Mouse (Mus musculus) midbrain, embryonic 14.5 days (tissue): ENCODE results near the gene Smoc1. TPM values are rescaled to one million over a fixed set of nuclear protein-coding genes. Genes with fewer than 3 reads are reported as not detected.

ENCODE experiments used
- ATAC-seq: fragments of 200-750 bp; cut with Nextera tagmentation; 2 replicates; pipeline ENCODE4 v1.8.0; 2017; ENCODE audit warnings: moderate number of reproducible peaks, moderate library complexity; ENCODE audit not compliant: low FRiP score, low TSS enrichment
- DNase-seq: peaks from one replicate; pipeline ENCODE4 v3.0.0-alpha.2; 2015
- H3K27ac ChIP-seq: fragments of 300-500 bp; sonication (generic); replicated peaks from 2 replicates; pipeline ENCODE4 v1.5.1; 2014; ENCODE audit warnings: mild to moderate bottlenecking, low read depth, low read length, moderate library complexity
- H3K27me3 ChIP-seq: fragments of 300-500 bp; sonication (generic); 2 replicates; pipeline ENCODE4 v1.6.1; 2014; ENCODE audit warnings: low read length, control low read depth, mixed read lengths; ENCODE audit not compliant: control insufficient read depth, insufficient read depth
- H3K36me3 ChIP-seq: fragments of 300-500 bp; sonication (generic); 2 replicates; pipeline ENCODE4 v1.6.1; 2014; ENCODE audit warnings: low read length, control low read depth; ENCODE audit not compliant: control insufficient read depth, insufficient read depth
- H3K4me1 ChIP-seq: fragments of 300-500 bp; sonication (generic); 2 replicates; pipeline ENCODE4 v1.6.1; 2014; ENCODE audit warnings: mild to moderate bottlenecking, antibody characterized with exemption, low read length, control low read depth; ENCODE audit not compliant: control insufficient read depth, insufficient read depth
- H3K4me2 ChIP-seq: fragments of 300-500 bp; sonication (generic); 2 replicates; pipeline ENCODE4 v1.6.1; 2014; ENCODE audit warnings: mild to moderate bottlenecking, low read length, moderate library complexity
- H3K4me3 ChIP-seq: fragments of 300-500 bp; sonication (generic); replicated peaks from 2 replicates; pipeline ENCODE4 v1.5.1; 2014; ENCODE audit warnings: low read depth, low read length
- H3K9ac ChIP-seq: fragments of 300-500 bp; sonication (generic); replicated peaks from 2 replicates; pipeline ENCODE4 v1.6.1; 2014; ENCODE audit warnings: mild to moderate bottlenecking, low read length, moderate library complexity
- H3K9me3 ChIP-seq: fragments of 300-500 bp; sonication (generic); 2 replicates; pipeline ENCODE4 v1.6.1; 2016; ENCODE audit warnings: low read length, control low read depth, mixed read lengths; ENCODE audit not compliant: control insufficient read depth
- WGBS: fragments of 180-500 bp; shearing (Covaris S2); extraction: QIAGEN DNeasy Blood & Tissue Kit; methylation state at CpG from one replicate; pipeline ENCODE4 v1.1.7; 2014; 5-methylcytosine and 5-hydroxymethylcytosine counted together
- polyA plus RNA-seq: library from polyadenylated mRNA; unstranded; fragments of >200 nt; fragmentation: Nextera tagmentation; extraction: Ambion mirVana; gene quantifications from 2 replicates; pipeline ENCODE4 v1.2.1, GENCODE M21; 2014

Smoc1 gene
- polyA plus RNA-seq, 1 experiment from 2014 or later: 21.6 TPM

DNA sequence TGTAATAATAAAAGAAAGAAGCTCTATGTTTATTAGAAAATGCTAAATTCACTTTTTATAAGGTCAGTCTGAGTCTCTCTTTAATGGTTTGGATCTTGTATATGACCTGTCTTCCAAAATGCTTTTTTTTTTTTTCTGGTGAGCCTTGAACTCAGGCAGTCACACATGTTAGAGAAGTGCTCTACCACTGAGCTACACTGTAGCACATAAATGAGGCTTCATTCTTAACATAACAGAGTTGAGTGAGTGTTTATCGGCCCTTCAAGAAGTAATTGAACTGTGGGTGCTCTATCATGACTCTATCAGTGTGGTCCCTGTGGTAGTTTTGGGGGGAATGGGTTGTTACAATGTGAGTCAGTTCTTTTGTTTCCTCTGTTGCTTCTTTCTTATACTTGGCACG is 167.4 kb downstream of the Smoc1 start:
- ATAC-seq: no peak
- no peak overlapping the region for H3K9ac ChIP-seq
- no peak overlapping the region for H3K4me3 ChIP-seq
- no peaks in the 10 kb centered on the region for H3K36me3 ChIP-seq
- no peak overlapping the region for H3K27ac ChIP-seq
- no peaks in the 10 kb centered on the region for H3K27me3 ChIP-seq
- no peaks in the 10 kb centered on the region for H3K4me1 ChIP-seq
- H3K9me3 ChIP-seq: no peaks in the 10 kb centered on the region
- 80% methylated on average over 2 of the region's 2 CpGs for whole genome bisulfite sequencing
- H3K4me2 ChIP-seq: no peak overlapping the region
- no peak for DNase-seq

- H3K4me1 ChIP-seq: no peaks in the 10 kb centered on the region
- no peaks in the 10 kb centered on the region for H3K36me3 ChIP-seq
- H3K27ac ChIP-seq: no peak overlapping the region
- no peaks in the 10 kb centered on the region for H3K9me3 ChIP-seq
- no peaks in the 10 kb centered on the region for H3K27me3 ChIP-seq
- no peak overlapping the region for H3K4me2 ChIP-seq
- WGBS: 85% methylated on average over 5 of the region's 5 CpGs
- DNase-seq (no peak), ATAC-seq (no peak)
- H3K9ac ChIP-seq: no peak overlapping the region
- no peak overlapping the region for H3K4me3 ChIP-seq
Observed at GRCm38 (mm10) chr12:81197468-81198075, 171.0 kb downstream of the Smoc1 start.

DNA sequence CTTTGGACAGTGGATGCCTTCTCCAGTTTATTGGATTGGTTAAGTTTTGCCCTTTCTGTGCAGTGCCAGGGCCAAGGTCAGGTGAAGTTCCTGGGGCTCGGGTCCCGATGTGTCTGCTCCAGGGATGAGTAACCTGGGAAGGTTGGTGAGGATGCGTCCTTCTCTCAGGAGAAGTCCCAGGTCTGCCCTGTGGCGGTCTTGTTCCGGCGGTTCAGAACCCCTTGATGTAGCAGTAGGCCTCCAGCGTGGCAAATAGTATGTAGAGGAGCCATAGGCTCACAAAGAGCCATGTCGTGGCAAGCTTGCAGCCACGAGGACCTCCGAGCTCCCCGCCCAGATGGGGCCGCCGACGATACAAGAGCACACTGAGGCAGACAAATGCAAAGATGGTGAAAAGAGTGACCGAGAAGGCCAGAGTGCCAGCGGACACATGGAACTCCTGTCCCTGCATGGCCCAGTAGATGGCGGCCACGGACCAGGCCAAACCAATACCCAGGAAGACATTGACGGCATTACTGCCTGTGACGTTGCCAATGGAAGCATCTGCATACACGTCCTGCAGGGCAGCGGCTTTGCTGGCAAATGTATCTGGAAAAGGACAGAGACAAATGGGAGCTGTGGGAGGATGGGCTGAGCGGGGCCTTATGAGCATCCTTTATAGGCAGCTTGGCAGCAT is 172.8 kb downstream of the Smoc1 start:
- ATAC-seq (peak; percentile 57; the same call in 1 of the 2 replicates), DNase-seq (peak; percentile 90)
- no peaks in the 10 kb centered on the region for H3K36me3 ChIP-seq
- H3K9me3 ChIP-seq: no peaks in the 10 kb centered on the region
- H3K27ac ChIP-seq: no peak overlapping the region
- H3K27me3 ChIP-seq: no peaks in the 10 kb centered on the region
- 29% methylated on average over 23 of the region's 23 CpGs for WGBS
- H3K4me2 ChIP-seq: peak overlapping the region; percentile 41
- no peak overlapping the region for H3K4me3 ChIP-seq
- H3K9ac ChIP-seq: 0 out of 2 replicates have a peak overlapping the region, but pooled peaks have one; percentile 16
- peaks cover 8% of the 10 kb centered on the region for H3K4me1 ChIP-seq

GRCm38 (mm10) chr12:81203226-81203625 is 176.6 kb downstream of the Smoc1 start:
- no peak for ATAC-seq
- Histone ChIP-seq H3K27ac (no peak overlapping the region), H3K9me3 (no peaks in the 10 kb centered on the region), H3K36me3 (no peaks in the 10 kb centered on the region), H3K4me3 (no peak overlapping the region), H3K4me1 (peaks cover 8% of the 10 kb centered on the region), H3K9ac (no peak overlapping the region), H3K4me2 (no peak overlapping the region), H3K27me3 (no peaks in the 10 kb centered on the region)
- DNase-seq: peak; percentile 65
- WGBS: 0% methylated on average over 1 of the region's 1 CpGs

DNA sequence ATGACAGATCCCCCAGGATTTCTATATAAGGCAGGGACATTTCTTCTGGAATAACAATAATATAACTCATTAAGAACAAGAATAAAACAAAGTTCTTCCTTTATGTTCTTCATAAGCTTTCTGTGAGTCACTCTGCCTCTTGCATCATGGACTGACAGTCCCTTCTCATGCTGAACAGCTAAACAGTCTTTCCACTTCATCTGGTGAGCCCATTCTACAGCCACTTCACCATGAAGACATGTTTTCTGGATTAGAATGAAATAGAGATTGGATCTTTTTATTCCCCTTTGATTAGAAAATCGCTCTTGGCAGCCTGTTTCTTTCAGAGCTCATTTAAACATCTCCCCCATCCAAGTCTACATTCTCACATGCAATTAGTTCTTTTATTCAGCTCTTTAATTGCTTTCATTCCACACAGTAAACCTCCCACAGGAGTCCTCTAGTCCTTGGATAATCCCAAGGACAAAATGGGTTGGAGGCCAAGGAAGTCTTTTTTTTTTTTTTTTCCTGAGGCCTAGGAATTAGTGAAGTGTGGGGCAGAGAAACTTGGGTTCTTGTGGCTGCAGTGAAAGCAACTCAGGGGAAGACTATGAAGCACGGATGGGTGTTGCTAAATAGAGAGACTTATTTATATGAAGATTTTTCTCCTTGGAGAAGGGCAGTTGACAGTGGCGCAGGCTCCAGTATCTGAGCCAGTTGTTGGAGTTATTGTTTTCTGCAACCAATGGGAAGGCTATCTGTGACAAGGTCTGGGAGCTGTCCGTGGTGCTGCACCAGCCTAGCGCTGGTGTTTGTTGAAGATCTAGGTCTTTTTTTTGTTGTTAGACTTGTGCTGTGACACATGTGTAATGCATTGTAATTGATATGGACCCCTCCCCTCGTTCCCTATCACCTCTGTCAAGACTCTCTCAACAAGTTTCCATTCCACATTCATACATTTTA is 179.3 kb downstream of the Smoc1 start:
- no peak overlapping the region for H3K27ac ChIP-seq
- H3K36me3 ChIP-seq: no peaks in the 10 kb centered on the region
- H3K9ac ChIP-seq: no peak overlapping the region
- no peak overlapping the region for H3K4me2 ChIP-seq
- ATAC-seq (no peak), DNase-seq (peak; percentile 46)
- WGBS: 22% methylated on average over 6 of the region's 6 CpGs
- H3K9me3 ChIP-seq: no peaks in the 10 kb centered on the region
- H3K4me1 ChIP-seq: peaks cover 8% of the 10 kb centered on the region
- no peak overlapping the region for H3K4me3 ChIP-seq
- no peaks in the 10 kb centered on the region for H3K27me3 ChIP-seq

DNA sequence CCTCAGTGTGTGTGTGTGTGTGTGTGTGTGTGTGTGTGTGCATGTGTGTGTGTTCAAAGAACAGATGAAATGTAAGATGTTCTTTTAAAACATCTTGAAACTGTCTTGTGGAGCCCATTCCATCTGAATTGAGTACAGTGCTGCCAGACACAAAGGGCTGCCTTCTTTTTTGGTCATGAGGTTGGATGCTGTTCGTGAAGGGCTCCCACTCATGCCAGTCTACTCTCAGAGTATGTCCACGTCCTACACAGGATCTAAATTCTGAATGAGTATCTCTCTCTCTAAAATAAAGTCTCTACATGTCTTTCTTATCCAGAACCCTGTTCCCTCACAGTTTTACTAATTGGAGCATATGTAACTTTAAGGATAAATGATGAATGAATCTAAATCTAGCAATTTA is 182.0 kb downstream of the Smoc1 start:
- ATAC-seq: no peak
- no peaks in the 10 kb centered on the region for H3K9me3 ChIP-seq
- no peak overlapping the region for H3K27ac ChIP-seq
- no peaks in the 10 kb centered on the region for H3K27me3 ChIP-seq
- DNase-seq: no peak
- H3K36me3 ChIP-seq: no peaks in the 10 kb centered on the region
- no peak overlapping the region for H3K4me2 ChIP-seq
- 70% methylated on average over 2 of the region's 2 CpGs for WGBS
- H3K4me3 ChIP-seq: no peak overlapping the region
- H3K4me1 ChIP-seq: no peaks in the 10 kb centered on the region
- H3K9ac ChIP-seq: no peak overlapping the region

DNA sequence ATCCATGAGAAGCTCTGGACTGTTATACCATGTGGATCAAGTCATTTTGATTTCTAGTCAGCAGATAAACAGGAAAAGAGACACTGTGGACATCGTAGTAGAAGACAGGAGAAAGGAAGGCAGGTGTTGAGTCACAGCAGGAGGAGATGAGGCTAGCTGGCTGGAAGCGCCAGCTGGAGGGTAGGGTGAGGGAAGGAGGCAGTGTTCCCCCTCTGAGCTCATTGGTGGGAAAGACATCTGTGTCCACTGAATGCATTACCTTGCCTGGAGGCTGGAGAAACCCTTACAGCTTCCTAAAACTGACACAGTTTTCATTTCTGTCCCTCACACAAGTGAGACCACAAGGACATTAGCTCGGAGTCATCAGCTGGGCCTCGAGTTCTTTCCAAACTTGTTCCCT is 192.7 kb downstream of the Smoc1 start:
- no peak overlapping the region for H3K4me2 ChIP-seq
- ATAC-seq (no peak), DNase-seq (no peak)
- H3K4me1 ChIP-seq: no peaks in the 10 kb centered on the region
- no peaks in the 10 kb centered on the region for H3K27me3 ChIP-seq
- H3K36me3 ChIP-seq: no peaks in the 10 kb centered on the region
- H3K9me3 ChIP-seq: no peaks in the 10 kb centered on the region
- 75% methylated on average over 4 of the region's 4 CpGs for WGBS
- H3K4me3 ChIP-seq: no peak overlapping the region
- no peak overlapping the region for H3K9ac ChIP-seq
- H3K27ac ChIP-seq: no peak overlapping the region

- no peak overlapping the region for H3K9ac ChIP-seq
- no peaks in the 10 kb centered on the region for H3K27me3 ChIP-seq
- peaks cover 19% of the 10 kb centered on the region for H3K4me1 ChIP-seq
- no peaks in the 10 kb centered on the region for H3K36me3 ChIP-seq
- WGBS: 85% methylated on average over 2 of the region's 2 CpGs
- DNase-seq (no peak), ATAC-seq (no peak)
- H3K9me3 ChIP-seq: no peaks in the 10 kb centered on the region
- H3K27ac ChIP-seq: no peak overlapping the region
- no peak overlapping the region for H3K4me3 ChIP-seq
- H3K4me2 ChIP-seq: no peak overlapping the region
Observed at GRCm38 (mm10) chr12:81223276-81223675, 196.7 kb downstream of the Smoc1 start.
